Mouse (Mus musculus): ENCODE measurements at regions not wholly inside any gene's neighbourhood (a gene's known extent, or its start where the extent isn't known, plus 50 kb on each side); places are given as distances from the start of the nearest gene placed in this dataset.

DNA sequence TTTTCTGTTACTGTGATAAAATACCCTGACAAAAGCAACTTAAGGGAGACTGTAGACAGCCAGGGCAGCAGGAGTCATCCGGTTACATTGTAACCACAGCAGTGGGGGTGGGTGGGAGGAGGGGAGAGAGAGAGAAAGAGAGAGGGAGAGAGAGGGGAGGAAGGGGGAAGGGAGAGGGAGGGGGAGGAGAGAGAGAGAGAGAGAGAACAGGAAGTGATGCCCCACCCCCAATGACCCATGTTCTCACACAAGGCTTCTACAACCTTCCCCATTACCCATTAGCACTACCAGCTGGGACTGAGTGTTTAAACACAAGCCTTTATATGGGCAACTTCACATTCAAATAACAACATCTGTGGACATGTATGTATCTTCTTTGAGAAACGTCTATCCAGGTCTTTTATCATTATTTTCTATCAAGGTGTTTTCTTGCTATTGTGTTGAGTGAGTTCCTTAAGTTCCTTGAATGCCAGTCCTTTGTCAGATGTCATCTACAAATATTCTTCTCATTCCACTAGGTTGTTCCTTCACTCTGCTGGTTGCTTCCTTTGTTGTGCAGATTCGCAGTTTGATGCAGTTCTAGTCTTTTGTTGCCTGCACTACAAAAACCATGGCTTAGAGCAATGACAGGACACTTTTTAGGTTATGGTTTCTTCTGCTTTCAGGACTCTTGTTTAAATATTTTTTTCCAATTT is 274.7 kb upstream of the Ddx18 start:
- TF ChIP-seq CTCF (IDR thresholded peaks at IDR 0.05; ENCODE audit: low read depth) (no peak), EP300 (IDR thresholded peaks at IDR 0.05; ENCODE audit: low read depth) (no peak)
